Comparison of ENCODE assay signal across 8 mouse cellular contexts in genomic region chr4:68906417-68907210, GRCm38 (mm10). TPM values are rescaled to one million over a fixed set of nuclear protein-coding genes. Genes with fewer than 3 reads are reported as not detected.
A peak's percentile ranks its signal among the peaks of the same experiment; 100 is the strongest.
DNase-seq lines count a peak whose midpoint lies in the region; TF ChIP-seq lines count a peak whose summit lies in the region.

No protein-coding gene starts in this region.

- no peak overlapping the region for H3K4me3 ChIP-seq in gastrocnemius, adult 2 months

- no peak overlapping the region for H3K27ac ChIP-seq in gastrocnemius, adult 2 months

- DNase-seq in ovary, postnatal 14 days (ENCODE audit: low spot score), result peak; percentile 1
- no peak for DNase-seq in ovary, adult 18-20 months (ENCODE audit: low spot score)
- DNase-seq in frontal cortex, postnatal 25 days (ENCODE audit: low spot score in 2 of 2), result peak; percentile 29 to 54
- DNase-seq in left cerebral cortex, postnatal 36 days (ENCODE audit: low spot score in 2 of 2), result peak; percentile 72 to 81
- DNase-seq in right cerebral cortex, postnatal 14 days, result peak; percentile 52
- DNase-seq in gastrocnemius, adult 2 months, result no peak
- DNase-seq in thymus, postnatal 36 days, result no peak
- no peak for DNase-seq in adipocyte (ENCODE audit: low spot score)

- intact Hi-C loops in left cerebral cortex, postnatal 36 days (cut with DNase I), result no loop called here
- intact Hi-C loops in gastrocnemius, adult 2 months (cut with DNase I), result no loop called here

- no peak for TF ChIP-seq CTCF in gastrocnemius, adult 2 months (IDR thresholded peaks at IDR 0.05)

RNA-seq across cellular contexts. Expression of gene Brinp1, which starts 47.6 kb away (rescaled TPM):
- 100 to 1,000 TPM; 263 to 293 TPM for total RNA-seq in left cerebral cortex, postnatal 36 days (2021)
- not detected for total RNA-seq in gastrocnemius, adult 2 months (2021)

Comparison
In these comparisons a context has a peak if more than half of its experiments do, and no peak if none do; other contexts are left out.
1. DNase-seq: peak in ovary, postnatal 14 days (single experiment), frontal cortex, postnatal 25 days (2 of 2), left cerebral cortex, postnatal 36 days (2 of 2) and right cerebral cortex, postnatal 14 days (single experiment); none in ovary, adult 18-20 months (single experiment), gastrocnemius, adult 2 months (single experiment), thymus, postnatal 36 days (0 of 2) and adipocyte (single experiment).
2. RNA of gene Brinp1, which starts 47.6 kb away (total RNA-seq): 263 to 293 TPM in left cerebral cortex, postnatal 36 days; not detected in gastrocnemius, adult 2 months; every median in the first group is over 100 times any median in the second.